Mouse (Mus musculus) CH12.LX (cell line): ENCODE measurements at regions not wholly inside any gene's neighbourhood (a gene's known extent, or its start where the extent isn't known, plus 50 kb on each side); places are given as distances from the start of the nearest gene placed in this dataset.

Source experiments
- EP300 ChIP-seq: IDR thresholded peaks from 2 replicates; pipeline ENCODE4 v1.6.1; 2011; ENCODE audit warnings: low read length, improper control_type of control experiment
- NRF1 ChIP-seq: IDR thresholded peaks from 2 replicates; pipeline ENCODE4 v1.6.1; 2014; ENCODE audit warnings: low read depth, mild to moderate bottlenecking, inconsistent platforms, low read length, improper control_type of control experiment, moderate library complexity
- POLR2A ChIP-seq: IDR thresholded peaks from 2 replicates; pipeline ENCODE4 v1.6.1; 2011; ENCODE audit warnings: low read depth, mild to moderate bottlenecking, improper control_type of control experiment, low read length
- TBP ChIP-seq: conservative IDR thresholded peaks from 2 replicates; pipeline ENCODE4 v1.6.1; 2011; ENCODE audit warnings: low read depth, low read length, improper control_type of control experiment
- ZC3H11A ChIP-seq: IDR thresholded peaks from 2 replicates; pipeline ENCODE4 v1.6.1; 2012; ENCODE audit warnings: low read depth, mild to moderate bottlenecking, inconsistent platforms, low read length, improper control_type of control experiment

- no peak for TF ChIP-seq POLR2A
- TF ChIP-seq NRF1, result no peak
- TF ChIP-seq ZC3H11A, result no peak
- TF ChIP-seq TBP, result no peak
- no peak for TF ChIP-seq EP300
Measured at GRCm38 (mm10) chr9:85450877-85451276, 123.7 kb upstream of the Tent5a start.
